Mouse (Mus musculus): ENCODE results near the gene Nol8.

Nol8 gene

DNA sequence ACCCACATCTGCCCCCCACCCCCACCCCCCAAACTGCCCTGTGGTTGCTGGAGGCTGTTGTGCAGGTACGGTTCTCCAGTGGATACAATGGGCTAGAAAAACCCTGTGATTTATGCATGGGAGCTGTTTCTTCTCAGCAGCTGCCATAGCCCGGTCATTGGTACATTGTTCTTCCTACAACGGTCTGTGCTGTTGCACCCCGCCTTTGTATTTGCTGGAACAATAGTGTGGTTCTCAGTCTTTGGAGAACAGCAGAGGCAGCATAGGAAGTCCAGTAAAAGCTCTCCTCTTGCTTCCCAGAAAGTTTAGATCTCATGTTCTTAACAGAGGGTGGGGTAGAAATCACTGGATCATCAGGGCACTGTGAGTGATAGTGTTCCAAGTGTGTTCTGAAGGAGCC, 31.4 kb downstream of the Nol8 start:
- no peak for DNase-seq (ENCODE audit: low spot score in 2 of 2)

DNA sequence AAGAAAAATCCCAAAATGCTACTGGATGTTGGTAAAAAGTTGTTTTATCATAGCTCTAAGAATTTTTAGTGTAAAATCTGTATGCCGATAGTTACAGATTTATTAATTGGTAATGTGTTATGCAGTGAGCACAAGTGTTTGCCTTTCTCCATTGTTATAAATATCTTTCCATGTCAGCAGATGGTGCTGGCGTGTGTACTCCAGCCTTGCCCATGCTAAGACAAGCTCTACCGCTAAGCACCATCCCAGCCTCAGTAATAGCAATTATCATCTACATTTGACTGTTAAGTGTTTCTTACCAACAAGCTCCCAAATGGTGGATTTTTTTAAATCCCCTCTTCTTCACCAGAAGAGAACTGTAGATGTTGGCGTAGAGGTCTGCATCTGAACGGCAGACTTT, 38.2 kb downstream of the Nol8 start:
- DNase-seq (ENCODE audit: low spot score in 2 of 2) = no peak

DNA sequence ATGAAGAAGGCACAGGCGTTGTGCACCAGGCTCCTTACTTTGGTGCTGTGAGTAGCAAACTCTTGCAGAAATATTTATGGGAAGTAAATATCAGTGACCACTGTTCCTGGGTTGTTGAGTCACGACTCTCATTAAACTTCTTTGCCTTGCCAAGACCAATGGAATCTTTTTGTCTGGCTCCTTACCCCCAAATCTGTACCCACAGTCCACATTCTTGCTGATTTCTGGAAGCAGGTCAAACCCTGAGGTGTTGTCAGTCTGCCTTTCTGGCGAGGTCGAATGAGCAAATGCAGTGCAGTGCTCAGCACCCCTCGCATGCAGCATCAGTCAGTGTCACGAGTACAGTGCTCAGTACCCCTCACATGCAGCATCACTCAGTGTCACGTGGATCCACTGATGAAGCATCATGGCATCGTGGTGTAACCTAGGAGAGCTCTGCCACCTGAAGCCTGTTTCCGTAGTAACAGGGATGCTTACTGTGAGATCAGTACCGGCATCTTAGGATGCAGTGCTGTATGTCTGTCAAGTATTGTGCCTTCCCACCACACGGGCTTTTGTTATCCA, 50.4 kb downstream of the Nol8 start:
- DNase-seq (ENCODE audit: low spot score in 2 of 2) = no peak

DNA sequence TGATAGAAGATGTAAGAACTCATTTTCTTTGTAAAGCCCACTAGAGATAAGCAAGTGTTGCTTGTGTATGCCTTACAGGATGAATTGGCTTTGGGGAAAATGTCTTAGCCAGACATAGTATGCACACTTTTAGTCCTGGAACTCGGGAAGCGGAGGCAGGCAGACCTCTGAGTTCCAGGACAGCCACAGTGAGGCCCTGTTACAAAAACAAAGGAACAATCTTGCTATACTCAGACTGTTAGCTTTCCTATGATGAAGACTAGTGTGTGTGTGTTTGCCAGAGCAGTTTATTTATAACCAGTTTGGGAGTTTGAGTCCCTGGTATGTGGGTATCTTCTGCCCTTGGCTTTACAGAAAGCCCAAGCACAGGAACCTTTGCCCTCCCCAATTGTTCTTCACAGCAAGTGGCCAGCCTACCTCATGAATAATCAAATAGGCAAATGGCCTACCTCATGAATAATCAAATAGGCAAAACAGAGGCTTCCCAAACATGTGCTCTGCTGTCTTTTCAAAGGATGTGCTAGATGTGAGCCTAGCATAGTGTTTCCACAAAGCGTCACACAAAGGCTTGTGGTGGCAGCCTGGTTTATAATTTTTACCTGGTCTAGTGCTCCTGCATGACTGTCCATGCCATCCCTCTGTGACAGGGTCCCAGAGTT, 53.3 kb downstream of the Nol8 start:
- DNase-seq (ENCODE audit: low spot score in 2 of 2) = no peak

DNA sequence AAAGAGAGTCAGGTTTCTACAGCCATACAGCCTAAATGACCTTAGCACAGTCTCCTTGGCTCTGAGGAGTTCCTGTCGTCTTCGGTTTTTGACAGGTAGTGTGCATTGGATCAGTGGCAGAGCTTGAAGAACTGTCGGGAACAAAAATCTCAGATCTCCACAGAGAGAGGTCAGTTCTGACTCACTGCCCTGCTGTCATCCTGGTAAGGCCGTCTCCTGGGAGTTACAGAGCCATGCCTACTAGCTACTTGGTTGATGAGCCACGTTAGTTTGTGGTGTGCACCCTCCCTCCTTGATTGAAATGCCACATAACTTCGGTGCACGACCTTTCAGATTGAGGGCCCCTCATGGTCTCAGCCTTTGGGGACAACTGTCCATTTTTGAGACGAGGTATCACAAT, 55.4 kb downstream of the Nol8 start:
- no peak for DNase-seq (ENCODE audit: low spot score in 2 of 2)

DNA sequence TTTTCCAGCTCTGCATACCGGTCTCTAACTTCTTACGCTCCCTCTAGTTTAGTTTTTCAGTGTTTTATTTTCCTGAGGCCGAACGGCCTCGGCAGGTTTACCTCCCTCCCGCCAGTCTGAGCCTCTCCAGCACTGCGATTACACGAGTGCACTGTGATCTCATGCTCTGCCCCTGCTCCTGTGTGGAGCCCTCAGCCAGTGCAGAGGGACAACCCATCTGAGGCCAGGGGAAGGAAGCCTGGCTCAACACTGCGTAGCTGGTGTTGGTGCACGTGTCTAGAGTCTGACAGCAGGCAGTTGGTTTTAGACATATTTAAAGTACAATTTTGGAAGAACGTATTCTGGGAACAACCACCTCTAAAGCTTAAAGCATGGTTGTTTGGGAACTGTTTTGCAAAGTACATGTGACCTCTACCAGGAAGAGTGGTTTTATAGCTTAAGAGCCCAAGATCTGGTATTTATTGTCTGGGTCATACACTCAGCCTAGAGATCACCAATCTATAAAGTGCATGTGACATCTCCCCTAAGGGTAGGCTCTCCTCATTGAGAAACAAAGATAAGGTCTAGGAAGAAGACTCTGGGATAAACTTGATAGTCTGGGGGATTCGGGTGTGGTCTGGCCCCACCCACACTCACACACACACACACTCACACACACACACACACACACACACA, 59.3 kb downstream of the Nol8 start:
- DNase-seq (ENCODE audit: low spot score in 2 of 2) = no peak

DNA sequence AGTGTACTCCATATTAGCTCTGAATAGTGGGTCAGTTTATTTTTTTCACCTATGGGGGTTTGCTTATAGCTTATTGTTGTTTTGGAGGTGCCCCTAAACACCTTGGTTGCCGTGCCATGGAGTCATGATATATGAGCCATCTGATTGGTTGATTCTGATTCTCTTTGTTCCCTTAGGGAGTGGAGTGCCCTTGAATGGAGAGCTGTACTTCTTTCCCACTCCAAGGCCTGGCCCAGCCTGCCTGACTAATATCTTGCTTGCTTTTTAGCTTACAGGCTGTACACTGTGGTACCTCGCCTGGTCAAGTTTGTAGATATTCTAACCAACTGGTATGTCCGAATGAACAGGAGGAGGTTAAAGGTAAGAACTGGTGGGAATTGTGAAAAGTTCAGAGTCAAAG, 66.4 kb downstream of the Nol8 start:
- DNase-seq (ENCODE audit: low spot score in 2 of 2) = no peak
